ENCODE assay signal across 13 mouse cellular contexts in genomic region chr8:120184366-120184765, GRCm38 (mm10). TPM values are rescaled to one million over a fixed set of nuclear protein-coding genes. Genes with fewer than 3 reads are reported as not detected.
DNase-seq lines count a peak whose midpoint lies in the region; ATAC-seq and TF ChIP-seq lines count a peak whose summit lies in the region.
"Had no signal": no experiment of that assay in that cellular context is flagged by ENCODE, and none has a peak within 500 bp of the region (broad histone marks: within the 10 kb centered on the region; RNA-seq: fewer than 3 reads in every experiment).

No protein-coding gene starts in this region.

- no peak for ATAC-seq in heart, embryonic 11.5 days (replicated peaks; ENCODE audit: insufficient number of reproducible peaks, low FRiP score, low TSS enrichment)
- ATAC-seq in midbrain, embryonic 12.5 days (ENCODE audit: low FRiP score, low read depth), result no peak
- no peak for ATAC-seq in midbrain, postnatal 0 days (ENCODE audit: low FRiP score)
- peak; percentile 24; the same call in 1 of the 2 replicates for ATAC-seq in intestine, embryonic 14.5 days (replicated peaks; ENCODE audit: low FRiP score, low TSS enrichment, low read depth)
- peak; percentile 50 for ATAC-seq in stomach, postnatal 0 days (ENCODE audit: low FRiP score, low TSS enrichment)

- no peaks in the 10 kb centered on the region for H3K9me3 ChIP-seq in heart, embryonic 11.5 days (replicated peaks; ENCODE audit: control insufficient read depth, low read length)
- no peaks in the 10 kb centered on the region for H3K9me3 ChIP-seq in midbrain, embryonic 12.5 days
- H3K9me3 ChIP-seq in midbrain, postnatal 0 days (ENCODE audit: low read length), result no peaks in the 10 kb centered on the region
- no peaks in the 10 kb centered on the region for H3K9me3 ChIP-seq in intestine, embryonic 14.5 days (ENCODE audit: control insufficient read depth, low read length)
- no peaks in the 10 kb centered on the region for H3K9me3 ChIP-seq in stomach, postnatal 0 days (ENCODE audit: control insufficient read depth, low read length)

- 23% methylated on average over 9 of the region's 9 CpGs for WGBS in heart, embryonic 11.5 days (ENCODE audit: insufficient replicate concordance)
- 56% methylated on average over 9 of the region's 9 CpGs for WGBS in midbrain, embryonic 12.5 days
- 44% methylated on average over 9 of the region's 9 CpGs for WGBS in midbrain, postnatal 0 days
- WGBS in intestine, embryonic 14.5 days, result 22% methylated on average over 9 of the region's 9 CpGs
- WGBS in stomach, postnatal 0 days, result 24% methylated on average over 9 of the region's 9 CpGs

- no peak for TF ChIP-seq CTCF in midbrain, postnatal 0 days (IDR thresholded peaks at IDR 0.05)
- no peak for TF ChIP-seq CTCF in stomach, postnatal 0 days (IDR thresholded peaks at IDR 0.05; ENCODE audit: low read depth)

- H3K4me3 ChIP-seq in heart, embryonic 11.5 days (ENCODE audit: low read depth, low read length), result no peak overlapping the region
- no peak overlapping the region for H3K4me3 ChIP-seq in midbrain, embryonic 12.5 days
- no peak overlapping the region for H3K4me3 ChIP-seq in midbrain, postnatal 0 days (ENCODE audit: low read depth, low read length)
- no peak overlapping the region for H3K4me3 ChIP-seq in intestine, embryonic 14.5 days (ENCODE audit: low read depth, low read length)
- no peak overlapping the region for H3K4me3 ChIP-seq in stomach, postnatal 0 days (ENCODE audit: low read depth, low read length)

- H3K27me3 ChIP-seq in heart, embryonic 11.5 days (ENCODE audit: control insufficient read depth, insufficient read depth, low read length), result no peaks in the 10 kb centered on the region
- 0 out of 2 replicates have a peak, but pooled peaks cover 4% of the 10 kb centered on the region for H3K27me3 ChIP-seq in midbrain, embryonic 12.5 days
- H3K27me3 ChIP-seq in midbrain, postnatal 0 days (ENCODE audit: insufficient read depth, low read length), result no peaks in the 10 kb centered on the region
- no peaks in the 10 kb centered on the region for H3K27me3 ChIP-seq in intestine, embryonic 14.5 days (replicated peaks; ENCODE audit: control insufficient read depth, insufficient read depth, low read length)
- H3K27me3 ChIP-seq in stomach, postnatal 0 days (ENCODE audit: control insufficient read depth, insufficient read depth, low read length), result no peaks in the 10 kb centered on the region

- H3K36me3 ChIP-seq in heart, embryonic 11.5 days (ENCODE audit: control insufficient read depth, insufficient read depth, low read length), result no peaks in the 10 kb centered on the region
- H3K36me3 ChIP-seq in midbrain, embryonic 12.5 days, result no peaks in the 10 kb centered on the region
- H3K36me3 ChIP-seq in midbrain, postnatal 0 days (ENCODE audit: insufficient read depth, low read length), result no peaks in the 10 kb centered on the region
- H3K36me3 ChIP-seq in intestine, embryonic 14.5 days (ENCODE audit: control insufficient read depth, insufficient read depth, low read length), result no peaks in the 10 kb centered on the region
- no peaks in the 10 kb centered on the region for H3K36me3 ChIP-seq in stomach, postnatal 0 days (ENCODE audit: control insufficient read depth, insufficient read depth, low read length)

- peaks cover 24% of the 10 kb centered on the region for H3K4me1 ChIP-seq in heart, embryonic 11.5 days (ENCODE audit: control insufficient read depth, insufficient read depth, low read length)
- peaks cover 40% of the 10 kb centered on the region for H3K4me1 ChIP-seq in midbrain, embryonic 12.5 days
- H3K4me1 ChIP-seq in midbrain, postnatal 0 days (ENCODE audit: insufficient read depth, low read length), result peaks cover 8% of the 10 kb centered on the region
- H3K4me1 ChIP-seq in intestine, embryonic 14.5 days (replicated peaks; ENCODE audit: control insufficient read depth, insufficient read depth, low read length), result peaks cover 40% of the 10 kb centered on the region
- peaks cover 13% of the 10 kb centered on the region for H3K4me1 ChIP-seq in stomach, postnatal 0 days (replicated peaks; ENCODE audit: control insufficient read depth, insufficient read depth)

- no peak overlapping the region for H3K4me2 ChIP-seq in heart, embryonic 11.5 days
- H3K4me2 ChIP-seq in midbrain, embryonic 12.5 days (replicated peaks), result no peak overlapping the region
- no peak overlapping the region for H3K4me2 ChIP-seq in midbrain, postnatal 0 days (ENCODE audit: low read depth, low read length, poor library complexity, severe bottlenecking)
- H3K4me2 ChIP-seq in intestine, embryonic 14.5 days (ENCODE audit: low read length), result no peak overlapping the region
- no peak overlapping the region for H3K4me2 ChIP-seq in stomach, postnatal 0 days (replicated peaks; ENCODE audit: low read depth)

- TF ChIP-seq EP300 in stomach, postnatal 0 days (optimal IDR thresholded peaks at IDR 0.05), result no peak

- H3K9ac ChIP-seq in heart, embryonic 11.5 days (ENCODE audit: low read depth, low read length), result no peak overlapping the region
- H3K9ac ChIP-seq in midbrain, embryonic 12.5 days (replicated peaks), result no peak overlapping the region
- H3K9ac ChIP-seq in midbrain, postnatal 0 days (replicated peaks; ENCODE audit: low read length, poor library complexity, severe bottlenecking), result no peak overlapping the region
- H3K9ac ChIP-seq in intestine, embryonic 14.5 days (ENCODE audit: low read length), result no peak overlapping the region
- no peak overlapping the region for H3K9ac ChIP-seq in stomach, postnatal 0 days (ENCODE audit: low read length)

- no peak overlapping the region for H3K27ac ChIP-seq in heart, embryonic 11.5 days (ENCODE audit: low read depth, low read length)
- H3K27ac ChIP-seq in midbrain, embryonic 12.5 days (replicated peaks), result peak overlapping the region; percentile 81; the same call in 1 of the 2 replicates
- no peak overlapping the region for H3K27ac ChIP-seq in midbrain, postnatal 0 days (ENCODE audit: low read depth, low read length)
- H3K27ac ChIP-seq in intestine, embryonic 14.5 days (ENCODE audit: low read depth), result peak overlapping the region; percentile 19; the same call in 1 of the 2 replicates
- H3K27ac ChIP-seq in stomach, postnatal 0 days (replicated peaks), result no peak overlapping the region

- peak; percentile 95 for DNase-seq in heart, adult 11 months
- no peak for DNase-seq in midbrain, postnatal 0 days (ENCODE audit: low spot score)
- DNase-seq in intestine, embryonic 14.5 days (ENCODE audit: low spot score), result peak; percentile 65
- peak; percentile 60 for DNase-seq in stomach, postnatal 0 days (ENCODE audit: low spot score)
- no peak for DNase-seq in spleen, postnatal 4 days (ENCODE audit: low spot score in 2 of 2)
- DNase-seq in adrenal gland, adult 18-20 months (ENCODE audit: low spot score in 2 of 2), result no peak
- DNase-seq: B cell, adult 2 months; cerebellum, adult 11 months; right cerebral cortex, postnatal 14 days had no signal

RNA-seq across cellular contexts. Expression of gene Fam92b, which starts 7.1 kb away (rescaled TPM):
- 0.41 TPM in 1 of 2 replicates, not detected in the other for polyA plus RNA-seq in heart, embryonic 11.5 days (2014; fragmentation: Nextera tagmentation; extraction: Ambion mirVana)
- polyA plus RNA-seq in midbrain, embryonic 12.5 days (2016; fragmentation: Nextera tagmentation; extraction: Ambion mirVana), result 1.3 and 2.3 TPM in 2 replicates
- 1.0 and 2.0 TPM in 2 replicates for total RNA-seq in midbrain, postnatal 0 days (2014; rRNA removed)
- polyA plus RNA-seq in midbrain, postnatal 0 days (2015; fragmentation: Nextera tagmentation; extraction: Ambion mirVana), result 1.7 and 2.4 TPM in 2 replicates
- 1.5 and 1.6 TPM in 2 replicates for polyA plus RNA-seq in intestine, embryonic 14.5 days (2014; fragmentation: Nextera tagmentation; extraction: Ambion mirVana)
- 0.18 and 0.33 TPM in 2 replicates for polyA plus RNA-seq in stomach, postnatal 0 days (2015; fragmentation: Nextera tagmentation; extraction: Ambion mirVana)
- 1 to 10 TPM in 1 of 2 experiments, under 1 TPM in 1; 0.70 to 1.6 TPM for total RNA-seq in adrenal gland, adult 18-20 months (2021)
- total RNA-seq: gastrocnemius, postnatal 4 days; megakaryocyte progenitor cell, adult 5-6 weeks had no signal

RNA-seq across cellular contexts. Expression of gene Gse1, which starts 43.9 kb away (rescaled TPM):
- 12.8 and 12.9 TPM in 2 replicates for polyA plus RNA-seq in heart, embryonic 11.5 days (2014; fragmentation: Nextera tagmentation; extraction: Ambion mirVana)
- polyA plus RNA-seq in midbrain, embryonic 12.5 days (2016; fragmentation: Nextera tagmentation; extraction: Ambion mirVana), result 26.5 and 28.8 TPM in 2 replicates
- total RNA-seq in midbrain, postnatal 0 days (2014; rRNA removed), result 47.3 and 51.3 TPM in 2 replicates
- 9.9 and 12.4 TPM in 2 replicates for polyA plus RNA-seq in midbrain, postnatal 0 days (2015; fragmentation: Nextera tagmentation; extraction: Ambion mirVana)
- polyA plus RNA-seq in intestine, embryonic 14.5 days (2014; fragmentation: Nextera tagmentation; extraction: Ambion mirVana), result 13.3 and 16.7 TPM in 2 replicates
- 6.4 and 7.0 TPM in 2 replicates for polyA plus RNA-seq in stomach, postnatal 0 days (2015; fragmentation: Nextera tagmentation; extraction: Ambion mirVana)
- total RNA-seq in adrenal gland, adult 18-20 months (2021), result 10 to 100 TPM; 23.9 to 24.1 TPM

Comparison
In these comparisons a context has a peak if more than half of its experiments do, and no peak if none do; other contexts are left out.
1. H3K27ac ChIP-seq: peak in midbrain, embryonic 12.5 days (single experiment) and intestine, embryonic 14.5 days (single experiment); none in heart, embryonic 11.5 days (single experiment), midbrain, postnatal 0 days (single experiment) and stomach, postnatal 0 days (single experiment).
2. DNase-seq: peak in heart, adult 11 months (single experiment), intestine, embryonic 14.5 days (single experiment) and stomach, postnatal 0 days (single experiment); none in midbrain, postnatal 0 days (single experiment), spleen, postnatal 4 days (0 of 2) and adrenal gland, adult 18-20 months (0 of 2).
3. ATAC-seq: peak in intestine, embryonic 14.5 days (single experiment) and stomach, postnatal 0 days (single experiment); none in heart, embryonic 11.5 days (single experiment), midbrain, embryonic 12.5 days (single experiment) and midbrain, postnatal 0 days (single experiment).